Comparison of ENCODE assay signal across 12 mouse cellular contexts in genomic region chr14:31406154-31406810, GRCm38 (mm10). TPM values are rescaled to one million over a fixed set of nuclear protein-coding genes. Genes with fewer than 3 reads are reported as not detected.
DNase-seq lines count a peak whose midpoint lies in the region; TF ChIP-seq lines count a peak whose summit lies in the region.
"Had no signal": no experiment of that assay in that cellular context is flagged by ENCODE, and none has a peak within 500 bp of the region (broad histone marks: within the 10 kb centered on the region; RNA-seq: fewer than 3 reads in every experiment).

No protein-coding gene starts in this region.

- peak overlapping the region; percentile 49 for H3K27ac ChIP-seq in kidney, adult 2 months (ENCODE audit: insufficient read depth, low read depth, low read length)
- peak overlapping the region; percentile 35; the same call in 1 of the 2 replicates for H3K27ac ChIP-seq in spleen, adult 2 months (ENCODE audit: insufficient read depth, low read length)
- H3K27ac ChIP-seq: embryonic facial prominence, embryonic 12.5 days; intestine, embryonic 15.5 days had no signal

- no peak for TF ChIP-seq CTCF in kidney, adult 2 months (conservative IDR thresholded peaks at IDR 0.05; ENCODE audit: insufficient read depth, insufficient read length, low read depth, low read length)
- TF ChIP-seq CTCF in spleen, adult 2 months (IDR thresholded peaks at IDR 0.05; ENCODE audit: extremely low read depth, insufficient read depth, insufficient read length, insufficient replicate concordance), result no peak

- WGBS in kidney, adult 2 months, result 70% methylated on average over 12 of the region's 12 CpGs
- WGBS in spleen, adult 2 months, result 88% methylated on average over 12 of the region's 12 CpGs

- H3K4me1 ChIP-seq in kidney, adult 2 months (ENCODE audit: control insufficient read depth, insufficient read depth, low read length), result peaks cover 59% of the 10 kb centered on the region
- H3K4me1 ChIP-seq in spleen, adult 2 months (ENCODE audit: control insufficient read depth, insufficient read depth, insufficient read length), result peaks cover 54% of the 10 kb centered on the region; the same call in 1 of the 2 replicates

- no peak for TF ChIP-seq POLR2A in kidney, adult 2 months (IDR thresholded peaks at IDR 0.05; ENCODE audit: low read depth, low read length)
- TF ChIP-seq POLR2A in spleen, adult 2 months (IDR thresholded peaks at IDR 0.05; ENCODE audit: low read depth, low read length), result no peak

- H3K4me3 ChIP-seq in kidney, adult 2 months (ENCODE audit: insufficient read depth, low read depth, low read length), result no peak overlapping the region
- H3K4me3 ChIP-seq in spleen, adult 2 months (ENCODE audit: extremely low read depth, insufficient read depth, insufficient read length), result no peak overlapping the region
- H3K4me3 ChIP-seq: embryonic facial prominence, embryonic 12.5 days; intestine, embryonic 15.5 days had no signal

- peak; percentile 62 for DNase-seq in adrenal gland, adult 2 months
- DNase-seq in adrenal gland, postnatal 36 days, result no peak
- DNase-seq in kidney, adult 2 months, result no peak
- DNase-seq in kidney, adult 18-20 months, result no peak
- DNase-seq in spleen, adult 2 months (ENCODE audit: low read depth in 1 of 2, low spot score in 2 of 2), result no peak
- DNase-seq in spleen, postnatal 36 days (ENCODE audit: low spot score in 2 of 2), result no peak
- DNase-seq in retina, embryonic 14.5 days (ENCODE audit: low spot score), result no peak
- no peak for DNase-seq in urinary bladder, adult 18-20 months (ENCODE audit: low spot score in 2 of 2)
- DNase-seq: heart, adult 11 months; right cerebral cortex, adult 18-20 months had no signal

- no peaks in the 10 kb centered on the region for H3K27me3 ChIP-seq in kidney, adult 2 months (replicated peaks; ENCODE audit: control insufficient read depth, insufficient read depth, low read length)
- no peaks in the 10 kb centered on the region for H3K27me3 ChIP-seq in spleen, adult 2 months (ENCODE audit: control insufficient read depth, insufficient read depth, low read length)
- H3K27me3 ChIP-seq: embryonic facial prominence, embryonic 12.5 days; intestine, embryonic 15.5 days had no signal

- H3K36me3 ChIP-seq in kidney, adult 2 months (ENCODE audit: control insufficient read depth, insufficient read depth, low read length), result no peaks in the 10 kb centered on the region; the same call in 1 of the 2 replicates
- peaks cover 18% of the 10 kb centered on the region for H3K36me3 ChIP-seq in spleen, adult 2 months (ENCODE audit: control insufficient read depth, insufficient read depth, low read length)
- H3K36me3 ChIP-seq: intestine, embryonic 15.5 days had no signal

RNA-seq across cellular contexts. Expression of gene Sh3bp5, which starts 29.6 kb away (rescaled TPM):
- total RNA-seq in adrenal gland, adult 2 months (2021), result 100 to 1,000 TPM; 111 to 164 TPM
- 21.1 and 28.5 TPM in 2 replicates for polyA plus RNA-seq in adrenal gland, adult 2 months (2012; rRNA removed)
- 100 to 1,000 TPM; 147 to 211 TPM for total RNA-seq in adrenal gland, postnatal 36 days (2021)
- 33.4 and 43.4 TPM in 2 replicates for polyA plus RNA-seq in kidney, adult 2 months (2012; rRNA removed)
- polyA plus RNA-seq in spleen, adult 2 months (2012; rRNA removed), result 36.0 and 43.0 TPM in 2 replicates
